In genomic region chr15:89058736-89059135, GRCm38 (mm10) we compare ENCODE assay signal across 9 mouse cellular contexts. TPM values are rescaled to one million over a fixed set of nuclear protein-coding genes. Genes with fewer than 3 reads are reported as not detected.
DNase-seq lines count a peak whose midpoint lies in the region; ATAC-seq lines count a peak whose summit lies in the region.
"Had no signal": no experiment of that assay in that cellular context is flagged by ENCODE, and none has a peak within 500 bp of the region (broad histone marks: within the 10 kb centered on the region; RNA-seq: fewer than 3 reads in every experiment).

No protein-coding gene starts in this region.

- peaks cover 41% of the 10 kb centered on the region for H3K27me3 ChIP-seq in kidney, embryonic 14.5 days (ENCODE audit: control insufficient read depth, insufficient read depth, low read length)
- H3K27me3 ChIP-seq in forebrain, embryonic 12.5 days: peaks cover 56% of the 10 kb centered on the region
- H3K27me3 ChIP-seq in midbrain, embryonic 10.5 days (ENCODE audit: low read depth, poor library complexity, severe bottlenecking): peaks cover 90% of the 10 kb centered on the region

- H3K27ac ChIP-seq in kidney, embryonic 14.5 days (ENCODE audit: low read depth, low read length): no peak overlapping the region
- H3K27ac ChIP-seq in forebrain, embryonic 12.5 days: no peak overlapping the region
- H3K27ac ChIP-seq in midbrain, embryonic 10.5 days (replicated peaks): no peak overlapping the region

- no peak for DNase-seq in kidney, adult 11 months
- DNase-seq in cerebellum, adult 9-10 months: peak; percentile 31
- no peak for DNase-seq in midbrain, embryonic 10.5 days (ENCODE audit: low spot score)
- DNase-seq in gastrocnemius, postnatal 4 days (ENCODE audit: low spot score in 2 of 2): no peak
- DNase-seq in adrenal gland, postnatal 4 days (ENCODE audit: low spot score in 2 of 2): no peak
- DNase-seq in urinary bladder, postnatal 25 days (ENCODE audit: low spot score): no peak
- DNase-seq: spleen, adult 18-20 months had no signal

- no peaks in the 10 kb centered on the region for H3K9me3 ChIP-seq in kidney, embryonic 14.5 days (ENCODE audit: control insufficient read depth, low read length)
- H3K9me3 ChIP-seq in forebrain, embryonic 12.5 days: no peaks in the 10 kb centered on the region
- H3K9me3 ChIP-seq in midbrain, embryonic 10.5 days (replicated peaks): no peaks in the 10 kb centered on the region

- no peak overlapping the region for H3K9ac ChIP-seq in kidney, embryonic 14.5 days (ENCODE audit: low read depth, low read length)
- H3K9ac ChIP-seq in forebrain, embryonic 12.5 days: 0 out of 2 replicates have a peak overlapping the region, but pooled peaks have one; percentile 80

- H3K4me1 ChIP-seq in kidney, embryonic 14.5 days (ENCODE audit: control insufficient read depth, insufficient read depth, low read length): no peaks in the 10 kb centered on the region
- peaks cover 14% of the 10 kb centered on the region for H3K4me1 ChIP-seq in forebrain, embryonic 12.5 days
- H3K4me1 ChIP-seq in midbrain, embryonic 10.5 days: peaks cover 15% of the 10 kb centered on the region

- no peak for ATAC-seq in kidney, embryonic 14.5 days (ENCODE audit: low FRiP score, low TSS enrichment)
- no peak for ATAC-seq in forebrain, embryonic 12.5 days (ENCODE audit: low FRiP score)

- no peaks in the 10 kb centered on the region for H3K36me3 ChIP-seq in kidney, embryonic 14.5 days (ENCODE audit: control insufficient read depth, insufficient read depth, low read length)
- no peaks in the 10 kb centered on the region for H3K36me3 ChIP-seq in forebrain, embryonic 12.5 days (replicated peaks)
- H3K36me3 ChIP-seq in midbrain, embryonic 10.5 days: no peaks in the 10 kb centered on the region

- peak overlapping the region; percentile 100 for H3K4me2 ChIP-seq in kidney, embryonic 14.5 days (replicated peaks; ENCODE audit: low read depth, low read length)
- peak overlapping the region; percentile 93 for H3K4me2 ChIP-seq in forebrain, embryonic 12.5 days

- H3K4me3 ChIP-seq in kidney, embryonic 14.5 days (ENCODE audit: low read length): peak overlapping the region; percentile 64; the same call in 1 of the 2 replicates
- peak overlapping the region; percentile 84 for H3K4me3 ChIP-seq in forebrain, embryonic 12.5 days (replicated peaks)
- peak overlapping the region; percentile 79 for H3K4me3 ChIP-seq in midbrain, embryonic 10.5 days

- 29% methylated on average over 6 of the region's 6 CpGs for WGBS in kidney, embryonic 14.5 days
- 29% methylated on average over 6 of the region's 6 CpGs for WGBS in forebrain, embryonic 12.5 days
- 36% methylated on average over 6 of the region's 6 CpGs for whole genome bisulfite sequencing in midbrain, embryonic 10.5 days

RNA-seq across cellular contexts. Expression of gene Panx2, which starts 0.8 kb away (rescaled TPM):
- polyA plus RNA-seq in kidney, embryonic 14.5 days (2014; fragmentation: Nextera tagmentation; extraction: Ambion mirVana): 0.06 and 0.77 TPM in 2 replicates
- 1.3 and 1.8 TPM in 2 replicates for polyA plus RNA-seq in forebrain, embryonic 12.5 days (2016; fragmentation: Nextera tagmentation; extraction: Ambion mirVana)
- polyA plus RNA-seq in midbrain, embryonic 10.5 days (2016; fragmentation: Nextera tagmentation; extraction: Ambion mirVana): 0.28 and 0.47 TPM in 2 replicates
- total RNA-seq in gastrocnemius, postnatal 4 days (2021): under 1 TPM; 0.13 to 0.15 TPM
- total RNA-seq in adrenal gland, postnatal 4 days (2021): 1 to 10 TPM; 3.4 to 3.5 TPM

RNA-seq across cellular contexts. Expression of gene Trabd, which starts 16.2 kb away (rescaled TPM):
- polyA plus RNA-seq in kidney, embryonic 14.5 days (2014; fragmentation: Nextera tagmentation; extraction: Ambion mirVana): 37.9 and 49.3 TPM in 2 replicates
- polyA plus RNA-seq in forebrain, embryonic 12.5 days (2016; fragmentation: Nextera tagmentation; extraction: Ambion mirVana): 46.3 and 48.8 TPM in 2 replicates
- polyA plus RNA-seq in midbrain, embryonic 10.5 days (2016; fragmentation: Nextera tagmentation; extraction: Ambion mirVana): 53.6 and 53.7 TPM in 2 replicates
- total RNA-seq in gastrocnemius, postnatal 4 days (2021): 10 to 100 TPM; 33.8 to 34.8 TPM
- total RNA-seq in adrenal gland, postnatal 4 days (2021): 10 to 100 TPM; 45.5 to 45.6 TPM

RNA-seq across cellular contexts. Expression of gene Selenoo, which starts 30.1 kb away (rescaled TPM):
- 18.8 and 21.4 TPM in 2 replicates for polyA plus RNA-seq in kidney, embryonic 14.5 days (2014; fragmentation: Nextera tagmentation; extraction: Ambion mirVana)
- polyA plus RNA-seq in forebrain, embryonic 12.5 days (2016; fragmentation: Nextera tagmentation; extraction: Ambion mirVana): 23.1 and 24.4 TPM in 2 replicates
- polyA plus RNA-seq in midbrain, embryonic 10.5 days (2016; fragmentation: Nextera tagmentation; extraction: Ambion mirVana): 16.2 and 19.3 TPM in 2 replicates
- total RNA-seq in gastrocnemius, postnatal 4 days (2021): 10 to 100 TPM; 10.5 to 12.4 TPM
- 10 to 100 TPM; 30.7 to 35.0 TPM for total RNA-seq in adrenal gland, postnatal 4 days (2021)
